Mouse (Mus musculus): ENCODE data around the gene Stra6l. TPM values are rescaled to one million over a fixed set of nuclear protein-coding genes. Genes with fewer than 3 reads are reported as not detected.

The Stra6l gene
- polyA plus RNA-seq, 1 experiment from 2014 or later, result 1.7 TPM

GRCm38 (mm10) chr4:45898413-45898812 lies 49.9 kb downstream of the Stra6l start:
- WGBS, result 50% methylated on average over 5 of the region's 5 CpGs
- Histone ChIP-seq H3K4me1 (peaks cover 15% of the 10 kb centered on the region), H3K27me3 (ENCODE audit: low read depth, poor library complexity, severe bottlenecking) (peaks cover 15% of the 10 kb centered on the region), H3K36me3 (no peaks in the 10 kb centered on the region), H3K27ac (no peak overlapping the region), H3K4me3 (no peak overlapping the region), H3K9me3 (replicated peaks) (no peaks in the 10 kb centered on the region)
- DNase-seq (ENCODE audit: low spot score), result no peak

- Histone ChIP-seq H3K36me3 (no peaks in the 10 kb centered on the region), H3K27me3 (ENCODE audit: low read depth, poor library complexity, severe bottlenecking) (no peaks in the 10 kb centered on the region), H3K4me3 (no peak overlapping the region), H3K9me3 (replicated peaks) (no peaks in the 10 kb centered on the region), H3K27ac (no peak overlapping the region), H3K4me1 (0 out of 2 replicates have a peak, but pooled peaks cover 7% of the 10 kb centered on the region)
- WGBS, result 97% methylated on average over 13 of the region's 13 CpGs
- no peak for DNase-seq (ENCODE audit: low spot score)
Observed at GRCm38 (mm10) chr4:45909256-45909655, 60.8 kb downstream of the Stra6l start.

GRCm38 (mm10) chr4:45909924-45910323 lies 61.5 kb downstream of the Stra6l start:
- no peaks in the 10 kb centered on the region for H3K9me3 ChIP-seq (replicated peaks)
- no peak overlapping the region for H3K4me3 ChIP-seq
- no peak overlapping the region for H3K27ac ChIP-seq
- no peaks in the 10 kb centered on the region for H3K27me3 ChIP-seq (ENCODE audit: low read depth, poor library complexity, severe bottlenecking)
- DNase-seq (ENCODE audit: low spot score), result no peak
- no peaks in the 10 kb centered on the region for H3K36me3 ChIP-seq
- 0 out of 2 replicates have a peak, but pooled peaks cover 7% of the 10 kb centered on the region for H3K4me1 ChIP-seq
- WGBS, result 87% methylated on average over 4 of the region's 4 CpGs

GRCm38 (mm10) chr4:45911256-45911655 lies 62.8 kb downstream of the Stra6l start:
- Histone ChIP-seq H3K36me3 (no peaks in the 10 kb centered on the region), H3K4me1 (0 out of 2 replicates have a peak, but pooled peaks cover 7% of the 10 kb centered on the region), H3K4me3 (no peak overlapping the region), H3K27me3 (ENCODE audit: low read depth, poor library complexity, severe bottlenecking) (no peaks in the 10 kb centered on the region), H3K27ac (no peak overlapping the region), H3K9me3 (replicated peaks) (no peaks in the 10 kb centered on the region)
- WGBS, result 81% methylated on average over 5 of the region's 5 CpGs
- DNase-seq (ENCODE audit: low spot score), result no peak

GRCm38 (mm10) chr4:45911876-45912275 lies 63.4 kb downstream of the Stra6l start:
- H3K27ac ChIP-seq, result no peak overlapping the region
- no peak for DNase-seq (ENCODE audit: low spot score)
- H3K36me3 ChIP-seq, result no peaks in the 10 kb centered on the region
- H3K4me3 ChIP-seq, result no peak overlapping the region
- 0 out of 2 replicates have a peak, but pooled peaks cover 7% of the 10 kb centered on the region for H3K4me1 ChIP-seq
- no peaks in the 10 kb centered on the region for H3K9me3 ChIP-seq (replicated peaks)
- no peaks in the 10 kb centered on the region for H3K27me3 ChIP-seq (ENCODE audit: low read depth, poor library complexity, severe bottlenecking)
- WGBS, result 94% methylated on average over 4 of the region's 4 CpGs

- Histone ChIP-seq H3K36me3 (no peaks in the 10 kb centered on the region), H3K27me3 (ENCODE audit: low read depth, poor library complexity, severe bottlenecking) (no peaks in the 10 kb centered on the region), H3K4me3 (no peak overlapping the region), H3K9me3 (replicated peaks) (no peaks in the 10 kb centered on the region), H3K4me1 (no peaks in the 10 kb centered on the region), H3K27ac (no peak overlapping the region)
- WGBS, result 84% methylated on average over 7 of the region's 7 CpGs
- no peak for DNase-seq (ENCODE audit: low spot score)
Observed at GRCm38 (mm10) chr4:45917091-45917490, 68.6 kb downstream of the Stra6l start.

- H3K27ac ChIP-seq, result no peak overlapping the region
- DNase-seq (ENCODE audit: low spot score), result no peak
- H3K4me3 ChIP-seq, result no peak overlapping the region
- H3K36me3 ChIP-seq, result no peaks in the 10 kb centered on the region
- H3K9me3 ChIP-seq (replicated peaks), result no peaks in the 10 kb centered on the region
- H3K27me3 ChIP-seq (ENCODE audit: low read depth, poor library complexity, severe bottlenecking), result no peaks in the 10 kb centered on the region
- no peaks in the 10 kb centered on the region for H3K4me1 ChIP-seq
- 84% methylated on average over 10 of the region's 10 CpGs for WGBS
Observed at GRCm38 (mm10) chr4:45921663-45922435, 73.4 kb downstream of the Stra6l start.

- Histone ChIP-seq H3K4me3 (no peak overlapping the region), H3K9me3 (replicated peaks) (no peaks in the 10 kb centered on the region), H3K27ac (no peak overlapping the region), H3K4me1 (no peaks in the 10 kb centered on the region), H3K27me3 (ENCODE audit: low read depth, poor library complexity, severe bottlenecking) (no peaks in the 10 kb centered on the region), H3K36me3 (no peaks in the 10 kb centered on the region)
- DNase-seq (ENCODE audit: low spot score), result no peak
- 88% methylated on average over 4 of the region's 4 CpGs for WGBS
Observed at GRCm38 (mm10) chr4:45924011-45924410, 75.5 kb downstream of the Stra6l start.

- Histone ChIP-seq H3K27me3 (ENCODE audit: low read depth, poor library complexity, severe bottlenecking) (no peaks in the 10 kb centered on the region), H3K36me3 (no peaks in the 10 kb centered on the region)
Observed at GRCm38 (mm10) chr4:45928561-45928960, 80.1 kb downstream of the Stra6l start.

More at GRCm38 (mm10) chr4:45928561-45928960, 80.1 kb downstream of the Stra6l start:
- Histone ChIP-seq H3K4me3 (no peak overlapping the region), H3K4me1 (no peaks in the 10 kb centered on the region), H3K27ac (no peak overlapping the region), H3K9me3 (replicated peaks) (no peaks in the 10 kb centered on the region)
- 87% methylated on average over 4 of the region's 4 CpGs for WGBS
- no peak for DNase-seq (ENCODE audit: low spot score)

Other genes starting within 250 kb of the Stra6l start
- gene Aldh1b1, start 49.6 kb upstream of the Stra6l start, polyA plus RNA-seq (2016; fragmentation: Nextera tagmentation; extraction: Ambion mirVana), result 2.5 and 2.9 TPM in 2 replicates
- 0.28 and 0.48 TPM in 2 replicates for gene Igfbpl1, start 21.7 kb upstream of the Stra6l start, polyA plus RNA-seq (2016; fragmentation: Nextera tagmentation; extraction: Ambion mirVana)
- not detected in 2 replicates for gene Ccdc180, start 41.6 kb downstream of the Stra6l start, polyA plus RNA-seq (2016; fragmentation: Nextera tagmentation; extraction: Ambion mirVana)
- gene Tdrd7, start 116.7 kb downstream of the Stra6l start, polyA plus RNA-seq (2016; fragmentation: Nextera tagmentation; extraction: Ambion mirVana), result 3.1 and 4.9 TPM in 2 replicates
- 2.0 TPM in 2 replicates for gene Tmod1, start 190.3 kb downstream of the Stra6l start, polyA plus RNA-seq (2016; fragmentation: Nextera tagmentation; extraction: Ambion mirVana)